Mouse (Mus musculus) kidney, postnatal 14 days (tissue): ENCODE measurements around the gene Spata17.
"Not testable (repeated sequence)": the region's sequence is repeated elsewhere in the genome, so short reads cannot be mapped to it uniquely, and the experiment has no call there.

ENCODE experiments used
- DNase-seq: peaks from one replicate; pipeline ENCODE4 v3.0.0; 2022; ENCODE audit warnings: mixed read lengths

The Spata17 gene

DNA sequence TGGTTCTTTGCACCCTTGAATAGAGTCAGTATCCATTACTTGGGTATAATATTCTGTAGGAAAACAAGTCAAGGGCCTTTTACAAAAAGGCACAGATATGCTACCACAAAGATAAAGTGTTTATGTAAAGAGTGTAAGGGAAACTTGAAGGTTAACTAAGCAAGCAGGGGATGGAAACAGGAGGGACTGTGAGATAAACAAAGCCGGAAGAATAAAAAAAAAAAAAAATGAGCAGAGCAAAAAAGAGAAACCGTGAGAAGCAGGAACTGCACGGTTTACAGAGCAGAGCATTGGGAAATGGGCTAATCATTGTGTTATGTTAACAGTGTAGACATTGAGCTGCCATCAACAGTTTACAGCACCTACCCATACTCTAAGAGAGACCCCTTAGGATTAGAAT, 44.9 kb downstream of the Spata17 start:
- DNase-seq, result no peak

DNA sequence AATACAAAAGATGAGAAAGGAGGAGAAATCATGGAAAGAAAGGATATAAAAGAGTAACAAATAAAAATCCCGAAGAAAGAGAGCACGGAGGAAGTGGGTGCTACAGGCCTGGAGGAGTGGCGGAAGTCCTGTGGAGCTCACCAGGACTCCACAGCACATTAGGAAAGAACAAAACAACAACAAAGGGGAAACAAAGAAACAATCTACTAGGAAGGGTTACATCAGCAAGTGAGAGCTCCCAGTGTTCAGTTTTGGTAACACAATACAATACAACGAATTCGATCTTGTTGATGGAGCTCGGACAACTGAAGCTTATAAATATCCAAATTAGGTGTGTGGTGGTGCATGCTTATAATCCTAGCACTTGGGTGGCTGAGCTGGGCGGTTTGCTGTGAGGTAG, 45.6 kb downstream of the Spata17 start:
- no peak for DNase-seq

GRCm38 (mm10) chr1:187163571-187163970, 51.7 kb downstream of the Spata17 start:
- no peak for DNase-seq

DNA sequence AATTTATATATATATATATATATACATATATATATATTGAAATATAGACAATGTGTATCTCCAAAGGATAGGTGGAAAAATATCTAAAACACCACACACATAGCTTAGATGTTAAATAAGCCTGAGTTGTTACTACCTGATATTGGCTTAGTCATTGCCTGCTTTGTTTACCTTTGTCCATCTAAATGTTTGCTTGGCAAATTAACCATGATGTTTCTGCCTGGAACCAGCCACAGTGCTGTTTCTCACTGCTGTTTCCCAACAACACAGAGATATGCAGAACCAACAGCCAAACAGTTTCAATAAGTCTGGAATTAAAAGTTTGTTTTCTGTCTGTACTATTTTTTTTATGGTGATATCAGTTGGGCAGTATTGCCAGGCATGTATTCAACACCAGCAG, 59.6 kb downstream of the Spata17 start:
- no peak for DNase-seq

DNA sequence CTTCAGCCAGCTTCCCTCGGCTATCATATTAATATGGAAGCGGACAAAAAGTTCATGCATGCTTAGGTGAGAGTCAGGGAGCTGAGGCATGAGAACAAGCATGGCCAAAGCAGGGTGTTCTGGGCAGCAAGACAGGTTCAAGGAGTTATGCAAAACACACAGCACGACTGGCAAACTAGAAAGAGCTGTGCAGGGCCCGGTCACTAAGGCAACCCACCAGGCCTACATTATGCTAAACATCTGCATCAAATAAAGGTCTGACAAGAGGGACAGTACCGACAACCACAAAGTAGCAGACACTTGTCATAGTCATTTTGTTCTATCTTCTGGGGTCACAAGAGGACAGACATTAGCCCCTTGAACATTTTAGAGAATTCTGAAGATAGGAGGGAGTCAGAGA, 61.6 kb downstream of the Spata17 start:
- no peak for DNase-seq

- DNase-seq, result no peak
These were observed 62.7 kb downstream of the Spata17 start for GRCm38 (mm10) chr1:187152571-187152970.

GRCm38 (mm10) chr1:187142984-187143383, 72.3 kb downstream of the Spata17 start:
- no peak for DNase-seq

DNA sequence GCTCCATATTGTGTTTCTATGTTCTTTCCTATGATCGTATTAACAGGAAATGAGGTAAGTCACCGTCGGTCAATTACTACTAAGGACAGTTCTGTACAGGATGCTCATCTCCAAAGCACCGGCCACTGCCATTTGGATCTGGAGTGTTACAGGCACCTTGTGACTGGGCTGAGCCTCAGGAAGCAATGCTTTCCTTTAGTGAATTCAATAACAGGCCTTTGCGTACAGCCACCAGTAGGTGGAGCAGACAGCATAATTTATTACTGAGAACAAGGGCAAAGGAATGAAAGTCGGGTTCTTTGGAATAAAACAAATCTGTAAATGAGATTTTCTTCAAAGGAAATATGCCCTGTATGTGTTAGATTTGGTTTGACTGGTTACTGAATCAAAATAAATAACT, 77.8 kb downstream of the Spata17 start:
- DNase-seq, result peak; percentile 66

GRCm38 (mm10) chr1:187135887-187136286, 79.4 kb downstream of the Spata17 start:
- DNase-seq, result no peak

- DNase-seq, result no peak
These were observed 81.4 kb downstream of the Spata17 start for GRCm38 (mm10) chr1:187133841-187134240.

DNA sequence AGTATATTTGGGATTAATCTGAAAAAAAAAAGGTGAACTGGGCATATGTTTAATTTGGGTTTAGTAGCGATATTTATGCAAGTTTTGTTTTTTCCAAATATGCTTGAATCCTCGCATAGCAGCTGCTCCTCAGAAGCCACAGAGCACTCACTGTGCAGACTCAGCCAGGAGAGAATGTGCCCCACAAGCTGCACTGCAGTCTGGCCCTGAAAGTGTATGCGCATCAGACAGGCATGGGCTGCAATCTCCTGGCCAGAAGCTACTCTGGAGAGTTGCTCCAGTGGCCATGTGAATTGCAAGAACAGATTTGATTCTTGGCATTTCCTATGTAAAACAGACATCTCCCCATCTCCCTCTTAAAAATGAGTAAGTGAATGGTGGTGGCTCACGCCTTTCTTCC, 82.9 kb downstream of the Spata17 start:
- DNase-seq, result no peak

GRCm38 (mm10) chr1:187127548-187127947, 87.7 kb downstream of the Spata17 start:
- not testable (repeated sequence) for DNase-seq

- no peak for DNase-seq
These were observed 89.5 kb downstream of the Spata17 start for GRCm38 (mm10) chr1:187125733-187126132.

DNA sequence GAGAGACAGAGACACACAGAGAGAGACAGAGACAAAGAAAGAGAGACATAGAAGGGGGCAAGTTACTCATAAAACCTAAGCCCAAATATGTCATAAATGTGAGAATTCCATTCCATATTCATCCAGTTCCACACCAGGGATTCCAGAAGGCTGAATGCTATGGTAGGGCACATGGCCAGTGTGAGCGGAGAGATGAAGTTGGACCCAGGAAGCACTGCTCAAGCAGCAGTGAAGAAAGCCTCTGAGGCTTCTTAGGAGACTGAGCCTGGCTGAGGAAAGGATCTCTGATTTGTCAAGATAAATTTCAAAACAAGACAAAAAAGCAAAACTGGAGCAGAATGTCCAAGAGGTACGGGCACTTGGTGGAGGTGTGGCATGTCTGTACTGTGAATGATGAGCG, 90.3 kb downstream of the Spata17 start:
- DNase-seq, result no peak

GRCm38 (mm10) chr1:187119300-187119699, 96.0 kb downstream of the Spata17 start:
- DNase-seq, result no peak

- DNase-seq, result peak; percentile 7
These were observed 97.2 kb downstream of the Spata17 start for GRCm38 (mm10) chr1:187118108-187118507.

GRCm38 (mm10) chr1:187113716-187114115, 101.5 kb downstream of the Spata17 start:
- DNase-seq, result no peak

GRCm38 (mm10) chr1:187102130-187102529, 113.1 kb downstream of the Spata17 start:
- no peak for DNase-seq

GRCm38 (mm10) chr1:187101202-187101601, 114.1 kb downstream of the Spata17 start:
- no peak for DNase-seq

DNA sequence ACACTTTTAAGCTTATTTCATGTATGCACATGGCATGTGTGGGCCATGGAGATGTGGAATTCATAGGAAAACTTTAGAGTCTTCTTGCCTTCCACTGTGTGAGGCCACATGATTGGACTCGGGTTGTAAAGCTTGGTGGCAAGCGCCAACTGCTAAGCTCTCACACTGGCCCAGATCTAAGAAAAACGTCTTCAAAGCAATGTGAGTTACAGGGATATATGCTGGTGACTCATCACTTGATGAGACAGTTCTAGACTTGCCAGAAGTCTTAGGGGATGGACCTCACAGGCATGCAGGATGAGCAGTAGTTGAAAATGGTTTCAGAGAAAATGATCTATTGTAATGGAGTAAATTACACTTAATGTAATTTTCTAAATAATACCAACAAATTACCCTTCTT, 114.6 kb downstream of the Spata17 start:
- DNase-seq, result no peak

DNA sequence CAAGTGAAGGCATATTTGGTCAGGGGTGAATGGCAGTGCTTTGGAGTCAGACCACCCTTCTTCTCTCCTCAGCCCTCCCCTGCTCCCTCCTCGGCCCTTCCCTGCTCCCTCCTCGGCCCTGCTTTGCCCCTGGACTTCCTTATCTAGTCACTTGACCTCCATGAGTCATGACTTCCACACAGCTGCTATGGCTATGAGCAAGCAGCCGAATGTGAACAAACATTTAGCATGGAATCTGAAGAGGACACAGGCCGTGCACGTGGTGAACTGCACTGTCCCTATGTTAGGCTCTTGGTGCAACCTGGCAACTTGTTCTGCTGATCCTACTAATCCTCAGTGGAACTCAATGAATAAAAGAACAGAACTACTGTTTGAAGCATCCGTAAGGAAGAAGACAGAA, 117.0 kb downstream of the Spata17 start:
- DNase-seq, result no peak

GRCm38 (mm10) chr1:187092546-187092945, 122.7 kb downstream of the Spata17 start:
- no peak for DNase-seq

- DNase-seq, result no peak
These were observed 126.4 kb downstream of the Spata17 start for GRCm38 (mm10) chr1:187088660-187089395.

- no peak for DNase-seq
These were observed 129.2 kb downstream of the Spata17 start for GRCm38 (mm10) chr1:187086027-187086426.

DNA sequence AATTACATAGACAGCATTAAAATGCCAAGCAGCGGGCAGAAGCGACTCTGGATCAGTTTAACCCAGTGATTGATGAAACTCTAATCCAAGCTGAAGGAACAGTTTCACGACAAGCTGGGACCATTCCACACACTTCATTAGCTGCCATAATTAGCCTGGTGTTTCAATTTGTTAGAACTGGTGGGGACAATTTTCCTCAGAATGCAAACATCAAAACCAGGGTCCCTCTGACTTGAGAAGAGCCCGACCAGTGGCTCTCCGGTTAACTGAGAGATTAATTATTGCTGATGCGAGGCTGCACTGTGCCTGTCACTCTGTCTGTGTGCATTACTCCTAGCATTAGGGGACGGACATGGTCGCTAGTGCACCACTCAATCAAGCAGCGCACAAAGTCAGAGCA, 137.9 kb downstream of the Spata17 start:
- no peak for DNase-seq
